Mouse (Mus musculus): ENCODE data around the gene Sipa1l2. TPM values are rescaled to one million over a fixed set of nuclear protein-coding genes. Genes with fewer than 3 reads are reported as not detected.

The Sipa1l2 gene
- polyA plus RNA-seq, 1 experiment from 2014 or later: 17.8 TPM

DNA sequence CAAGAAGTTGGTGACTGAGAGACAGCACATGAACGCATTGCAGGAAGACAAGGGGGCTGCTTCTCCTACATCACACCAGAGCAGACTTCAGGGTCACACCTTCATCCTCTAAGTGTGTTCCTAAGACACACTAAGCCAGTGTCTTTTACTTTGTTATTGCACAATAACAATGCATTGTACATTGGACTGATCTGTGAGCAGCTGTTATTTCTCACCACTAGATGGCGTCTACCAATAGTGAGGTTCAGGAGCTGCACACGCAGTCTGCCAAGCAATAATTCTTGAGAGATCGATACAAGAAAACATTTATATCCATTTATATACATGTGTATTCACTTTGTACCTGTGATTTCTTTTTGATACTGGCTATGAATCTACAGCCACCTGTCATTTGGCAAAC, 4.7 kb upstream of the Sipa1l2 start:
- no peak overlapping the region for H3K9ac ChIP-seq (ENCODE audit: low read length)
- H3K4me1 ChIP-seq (ENCODE audit: control insufficient read depth in 2 of 2, insufficient read depth in 2 of 2, low read length in 2 of 2): peaks cover 0 to 4% of the 10 kb centered on the region in 2 experiments; a peak in 1 of 4 replicates
- H3K4me3 ChIP-seq (ENCODE audit: control insufficient read depth in 1 of 2, insufficient read depth in 1 of 2, low read depth in 1 of 2, low read length in 2 of 2): no peak overlapping the region
- H3K27me3 ChIP-seq (ENCODE audit: control insufficient read depth, insufficient read depth, low read length): no peaks in the 10 kb centered on the region
- no peaks in the 10 kb centered on the region for H3K9me3 ChIP-seq (ENCODE audit: control insufficient read depth, low read length)
- H3K27ac ChIP-seq (replicated peaks in 1 of 2; ENCODE audit: control insufficient read depth in 1 of 2, insufficient read depth in 1 of 2, low read depth in 2 of 2, low read length in 2 of 2): no peak overlapping the region
- H3K4me2 ChIP-seq (ENCODE audit: low read length): no peak overlapping the region
- H3K36me3 ChIP-seq (ENCODE audit: control insufficient read depth, insufficient read depth, low read length): no peaks in the 10 kb centered on the region
- 33% methylated on average over 4 of the region's 4 CpGs for WGBS
- ATAC-seq (ENCODE audit: insufficient number of reproducible peaks, insufficient read depth, low FRiP score, low read depth): no peak

DNA sequence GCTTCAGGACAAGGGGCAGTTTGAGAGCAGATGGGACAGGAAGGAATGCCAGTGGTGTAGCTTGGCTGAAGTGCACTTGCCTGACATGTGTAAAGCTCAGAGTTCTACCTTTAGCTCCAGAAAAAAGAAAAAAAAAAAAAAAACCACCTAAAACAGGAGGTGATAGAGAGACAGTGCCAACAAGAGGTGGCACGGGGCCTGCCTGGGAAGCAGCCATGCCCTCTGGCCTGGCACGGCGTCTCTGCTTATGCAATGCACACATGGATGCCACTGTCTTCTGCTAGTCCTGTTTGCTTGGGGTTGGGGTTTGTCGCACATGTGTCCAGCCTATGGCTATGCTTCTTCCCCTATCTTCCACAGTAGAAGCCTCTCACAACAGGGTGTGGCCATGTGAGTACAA, 2.6 kb upstream of the Sipa1l2 start:
- WGBS: 94% methylated on average over 4 of the region's 4 CpGs
- Histone ChIP-seq H3K4me2 (ENCODE audit: low read length) (no peak overlapping the region), H3K9ac (ENCODE audit: low read length) (no peak overlapping the region), H3K4me3 (ENCODE audit: control insufficient read depth in 1 of 2, insufficient read depth in 1 of 2, low read depth in 1 of 2, low read length in 2 of 2) (no peak overlapping the region), H3K9me3 (ENCODE audit: control insufficient read depth, low read length) (no peaks in the 10 kb centered on the region), H3K4me1 (ENCODE audit: control insufficient read depth in 2 of 2, insufficient read depth in 2 of 2, low read length in 2 of 2) (peaks cover 0 to 16% of the 10 kb centered on the region in 2 experiments; a peak in 2 of 4 replicates), H3K36me3 (ENCODE audit: control insufficient read depth, insufficient read depth, low read length) (no peaks in the 10 kb centered on the region), H3K27me3 (ENCODE audit: control insufficient read depth, insufficient read depth, low read length) (no peaks in the 10 kb centered on the region), H3K27ac (replicated peaks in 1 of 2; ENCODE audit: control insufficient read depth in 1 of 2, insufficient read depth in 1 of 2, low read depth in 2 of 2, low read length in 2 of 2) (no peak overlapping the region)
- ATAC-seq (ENCODE audit: insufficient number of reproducible peaks, insufficient read depth, low FRiP score, low read depth): no peak

DNA sequence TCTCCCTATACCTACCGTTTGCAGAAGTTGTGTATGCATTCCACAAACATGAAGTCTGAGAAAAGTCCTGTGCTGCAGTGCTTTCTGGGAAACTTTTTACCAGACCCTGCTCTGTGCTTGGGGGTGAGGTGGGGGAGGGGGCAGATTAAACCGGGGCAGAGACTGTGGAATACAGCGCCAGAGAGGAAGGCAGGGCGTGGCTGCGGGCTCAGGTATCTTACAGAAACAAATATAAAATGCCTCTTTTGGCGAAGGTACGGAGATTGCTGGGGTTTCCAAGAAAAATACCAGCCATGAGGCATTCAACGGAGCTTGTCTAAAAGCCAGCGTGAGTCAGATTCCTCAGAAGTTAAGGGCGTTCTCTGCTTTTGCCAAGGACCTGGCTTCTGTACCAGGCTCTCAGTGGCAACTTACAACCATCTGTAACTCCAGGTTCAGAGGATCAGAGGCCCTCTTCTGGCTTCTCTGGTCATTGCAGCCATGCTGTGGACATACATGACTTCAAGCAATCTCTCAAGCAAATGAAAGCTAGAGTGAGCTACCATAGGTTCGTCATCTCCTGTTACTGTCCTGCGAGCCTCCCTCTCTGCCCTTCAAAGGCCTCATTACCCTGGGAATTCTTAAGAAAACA, 1.3 kb upstream of the Sipa1l2 start:
- peak overlapping the region; percentile 97 for H3K4me2 ChIP-seq (ENCODE audit: low read length)
- ATAC-seq (ENCODE audit: insufficient number of reproducible peaks, insufficient read depth, low FRiP score, low read depth): no peak
- no peaks in the 10 kb centered on the region for H3K36me3 ChIP-seq (ENCODE audit: control insufficient read depth, insufficient read depth, low read length)
- H3K9ac ChIP-seq (ENCODE audit: low read length): no peak overlapping the region
- 69% methylated on average over 12 of the region's 12 CpGs for WGBS
- H3K9me3 ChIP-seq (ENCODE audit: control insufficient read depth, low read length): no peaks in the 10 kb centered on the region
- H3K4me3 ChIP-seq (ENCODE audit: control insufficient read depth in 1 of 2, insufficient read depth in 1 of 2, low read depth in 1 of 2, low read length in 2 of 2): no peak overlapping the region
- H3K27me3 ChIP-seq (ENCODE audit: control insufficient read depth, insufficient read depth, low read length): no peaks in the 10 kb centered on the region
- peaks cover 0 to 29% of the 10 kb centered on the region in 2 experiments; a peak in 2 of 4 replicates for H3K4me1 ChIP-seq (ENCODE audit: control insufficient read depth in 2 of 2, insufficient read depth in 2 of 2, low read length in 2 of 2)
- H3K27ac ChIP-seq (replicated peaks in 1 of 2; ENCODE audit: control insufficient read depth in 1 of 2, insufficient read depth in 1 of 2, low read depth in 2 of 2, low read length in 2 of 2): no peak overlapping the region

DNA sequence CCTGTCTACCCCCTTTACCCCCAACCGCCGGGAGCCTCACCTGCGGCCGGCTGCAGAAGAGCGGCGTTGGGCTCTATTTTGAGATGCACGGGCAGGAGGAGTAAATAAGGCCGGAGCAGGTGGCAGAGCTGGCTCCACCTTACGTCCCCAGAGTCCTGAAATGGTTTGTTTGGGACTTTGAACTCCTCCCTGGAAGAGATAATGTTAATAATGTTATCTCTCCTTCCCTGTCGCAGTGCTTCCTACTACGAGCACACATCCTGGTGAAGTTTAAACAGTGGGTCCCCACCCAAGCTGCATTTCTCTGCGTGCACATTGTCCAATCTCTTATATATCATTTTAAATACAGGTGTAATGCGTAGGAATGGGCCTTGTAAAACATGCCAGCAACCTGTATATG, 781 bp upstream of the Sipa1l2 start:
- H3K27me3 ChIP-seq (ENCODE audit: control insufficient read depth, insufficient read depth, low read length): no peaks in the 10 kb centered on the region
- peak overlapping the region; percentile 97 for H3K4me2 ChIP-seq (ENCODE audit: low read length)
- H3K4me1 ChIP-seq (ENCODE audit: control insufficient read depth in 2 of 2, insufficient read depth in 2 of 2, low read length in 2 of 2): peaks cover 0 to 32% of the 10 kb centered on the region in 2 experiments; a peak in 2 of 4 replicates
- ATAC-seq (ENCODE audit: insufficient number of reproducible peaks, insufficient read depth, low FRiP score, low read depth): no peak
- WGBS: 7% methylated on average over 13 of the region's 13 CpGs
- H3K9me3 ChIP-seq (ENCODE audit: control insufficient read depth, low read length): no peaks in the 10 kb centered on the region
- peak overlapping the region; percentile 81 for H3K9ac ChIP-seq (ENCODE audit: low read length)
- H3K27ac ChIP-seq (replicated peaks in 1 of 2; ENCODE audit: control insufficient read depth in 1 of 2, insufficient read depth in 1 of 2, low read depth in 2 of 2, low read length in 2 of 2): peak overlapping the region; percentile 74 to 81
- H3K4me3 ChIP-seq (ENCODE audit: control insufficient read depth in 1 of 2, insufficient read depth in 1 of 2, low read depth in 1 of 2, low read length in 2 of 2): peak overlapping the region; percentile 57 to 94
- no peaks in the 10 kb centered on the region for H3K36me3 ChIP-seq (ENCODE audit: control insufficient read depth, insufficient read depth, low read length)

DNA sequence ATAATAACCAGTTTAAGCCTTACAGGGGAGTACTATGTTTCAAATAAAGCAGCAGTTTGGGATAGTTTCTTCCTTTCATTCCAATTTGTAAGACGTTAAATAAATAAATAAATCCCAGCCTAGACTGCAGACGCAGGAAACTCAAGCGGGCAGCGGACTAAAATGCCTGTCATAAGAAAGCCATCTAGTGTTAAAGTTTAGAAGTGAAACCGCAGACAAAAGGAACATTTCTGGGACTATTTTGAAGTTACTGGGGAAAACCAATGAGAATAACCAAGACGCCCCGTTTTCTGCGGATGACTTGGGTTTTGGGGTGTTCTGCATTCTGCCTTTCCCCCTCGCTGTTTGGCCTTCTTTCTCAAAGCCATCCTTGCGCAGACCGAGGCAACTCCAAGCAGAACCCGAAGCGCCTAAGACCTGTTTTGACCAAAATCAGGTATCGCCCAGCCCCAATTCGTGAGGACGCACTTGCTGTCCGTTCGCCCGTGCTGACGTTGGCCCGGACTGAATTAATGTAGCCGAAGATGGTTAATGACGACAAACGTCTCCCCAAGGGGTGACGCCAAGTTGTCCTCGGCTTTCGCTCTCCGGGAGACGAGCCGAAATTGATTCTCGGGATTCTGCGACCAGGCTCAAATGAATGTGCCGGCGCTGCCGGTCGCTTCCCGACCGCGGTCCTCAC, 616 bp downstream of the Sipa1l2 start:
- peak overlapping the region; percentile 95 for H3K9ac ChIP-seq (ENCODE audit: low read length)
- H3K27ac ChIP-seq (replicated peaks in 1 of 2; ENCODE audit: control insufficient read depth in 1 of 2, insufficient read depth in 1 of 2, low read depth in 2 of 2, low read length in 2 of 2): peak overlapping the region; percentile 68 to 84
- H3K36me3 ChIP-seq (ENCODE audit: control insufficient read depth, insufficient read depth, low read length): no peaks in the 10 kb centered on the region
- no peaks in the 10 kb centered on the region for H3K27me3 ChIP-seq (ENCODE audit: control insufficient read depth, insufficient read depth, low read length)
- H3K4me2 ChIP-seq (ENCODE audit: low read length): peak overlapping the region; percentile 97
- H3K4me3 ChIP-seq (ENCODE audit: control insufficient read depth in 1 of 2, insufficient read depth in 1 of 2, low read depth in 1 of 2, low read length in 2 of 2): peak overlapping the region; percentile 79 to 94
- ATAC-seq (ENCODE audit: insufficient number of reproducible peaks, insufficient read depth, low FRiP score, low read depth): no peak
- H3K4me1 ChIP-seq (ENCODE audit: control insufficient read depth in 2 of 2, insufficient read depth in 2 of 2, low read length in 2 of 2): peaks cover 5 to 40% of the 10 kb centered on the region in 2 experiments; a peak in 3 of 4 replicates
- no peaks in the 10 kb centered on the region for H3K9me3 ChIP-seq (ENCODE audit: control insufficient read depth, low read length)
- WGBS: under 1% methylated on average over 39 of the region's 39 CpGs

DNA sequence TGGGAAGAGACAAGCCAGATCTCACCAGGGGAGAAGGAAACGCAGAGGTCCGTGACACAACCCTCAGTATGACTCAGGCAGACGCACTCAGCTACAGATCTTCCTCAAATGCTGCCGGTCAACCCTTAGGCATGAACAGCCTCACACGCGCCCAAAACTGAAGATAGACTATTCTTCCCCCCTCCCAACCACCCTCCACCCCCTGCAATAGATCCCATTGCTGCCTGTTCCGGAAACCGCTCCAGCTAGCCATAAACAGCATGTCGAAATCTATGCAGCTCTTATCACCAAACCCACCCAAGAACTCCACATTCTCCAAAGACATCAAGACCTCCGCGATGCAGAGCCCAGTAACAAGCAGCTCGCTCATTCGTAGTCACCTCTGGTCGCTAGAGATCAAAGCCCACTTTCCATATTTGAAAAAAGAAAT, 1.2 kb downstream of the Sipa1l2 start:
- peak overlapping the region in 1 of 2 experiments; percentile 84; a peak in 2 of 4 replicates for H3K27ac ChIP-seq (replicated peaks in 1 of 2; ENCODE audit: control insufficient read depth in 1 of 2, insufficient read depth in 1 of 2, low read depth in 2 of 2, low read length in 2 of 2)
- H3K36me3 ChIP-seq (ENCODE audit: control insufficient read depth, insufficient read depth, low read length): no peaks in the 10 kb centered on the region
- H3K4me3 ChIP-seq (ENCODE audit: control insufficient read depth in 1 of 2, insufficient read depth in 1 of 2, low read depth in 1 of 2, low read length in 2 of 2): peak overlapping the region; percentile 79 to 94
- ATAC-seq (ENCODE audit: insufficient number of reproducible peaks, insufficient read depth, low FRiP score, low read depth): no peak
- peaks cover 7 to 45% of the 10 kb centered on the region in 2 experiments for H3K4me1 ChIP-seq (ENCODE audit: control insufficient read depth in 2 of 2, insufficient read depth in 2 of 2, low read length in 2 of 2)
- H3K4me2 ChIP-seq (ENCODE audit: low read length): peak overlapping the region; percentile 97
- no peaks in the 10 kb centered on the region for H3K9me3 ChIP-seq (ENCODE audit: control insufficient read depth, low read length)
- H3K9ac ChIP-seq (ENCODE audit: low read length): peak overlapping the region; percentile 95
- no peaks in the 10 kb centered on the region for H3K27me3 ChIP-seq (ENCODE audit: control insufficient read depth, insufficient read depth, low read length)
- WGBS: 1% methylated on average over 14 of the region's 14 CpGs

DNA sequence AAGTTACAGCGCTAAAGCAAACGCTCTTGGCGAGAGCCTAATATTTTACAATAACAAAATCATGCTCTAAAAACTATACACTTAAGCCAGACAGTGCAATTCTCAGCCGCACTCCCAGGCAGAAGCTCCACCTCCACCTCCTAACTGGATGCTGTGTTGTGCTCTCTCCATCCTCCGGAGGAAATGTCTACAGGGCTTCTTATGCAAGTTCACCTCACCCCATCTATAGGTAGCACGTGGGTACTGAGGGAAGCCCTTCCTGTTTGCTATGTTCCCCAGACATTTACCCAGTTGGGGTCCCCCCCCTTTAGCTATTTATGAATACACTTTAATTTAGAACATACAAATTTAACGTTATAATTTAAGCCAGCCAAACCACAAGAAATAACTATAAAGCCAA, 2.0 kb downstream of the Sipa1l2 start:
- Histone ChIP-seq H3K27ac (replicated peaks in 1 of 2; ENCODE audit: control insufficient read depth in 1 of 2, insufficient read depth in 1 of 2, low read depth in 2 of 2, low read length in 2 of 2) (no peak overlapping the region), H3K36me3 (ENCODE audit: control insufficient read depth, insufficient read depth, low read length) (no peaks in the 10 kb centered on the region), H3K4me2 (ENCODE audit: low read length) (peak overlapping the region; percentile 97), H3K9ac (ENCODE audit: low read length) (peak overlapping the region; percentile 95), H3K27me3 (ENCODE audit: control insufficient read depth, insufficient read depth, low read length) (no peaks in the 10 kb centered on the region), H3K4me3 (ENCODE audit: control insufficient read depth in 1 of 2, insufficient read depth in 1 of 2, low read depth in 1 of 2, low read length in 2 of 2) (peak overlapping the region in 1 of 2 experiments; percentile 94; a peak in 2 of 4 replicates), H3K4me1 (ENCODE audit: control insufficient read depth in 2 of 2, insufficient read depth in 2 of 2, low read length in 2 of 2) (peaks cover 12 to 54% of the 10 kb centered on the region in 2 experiments), H3K9me3 (ENCODE audit: control insufficient read depth, low read length) (no peaks in the 10 kb centered on the region)
- 43% methylated on average over 7 of the region's 7 CpGs for WGBS
- no peak for ATAC-seq (ENCODE audit: insufficient number of reproducible peaks, insufficient read depth, low FRiP score, low read depth)
